In the genomic region with DNA sequence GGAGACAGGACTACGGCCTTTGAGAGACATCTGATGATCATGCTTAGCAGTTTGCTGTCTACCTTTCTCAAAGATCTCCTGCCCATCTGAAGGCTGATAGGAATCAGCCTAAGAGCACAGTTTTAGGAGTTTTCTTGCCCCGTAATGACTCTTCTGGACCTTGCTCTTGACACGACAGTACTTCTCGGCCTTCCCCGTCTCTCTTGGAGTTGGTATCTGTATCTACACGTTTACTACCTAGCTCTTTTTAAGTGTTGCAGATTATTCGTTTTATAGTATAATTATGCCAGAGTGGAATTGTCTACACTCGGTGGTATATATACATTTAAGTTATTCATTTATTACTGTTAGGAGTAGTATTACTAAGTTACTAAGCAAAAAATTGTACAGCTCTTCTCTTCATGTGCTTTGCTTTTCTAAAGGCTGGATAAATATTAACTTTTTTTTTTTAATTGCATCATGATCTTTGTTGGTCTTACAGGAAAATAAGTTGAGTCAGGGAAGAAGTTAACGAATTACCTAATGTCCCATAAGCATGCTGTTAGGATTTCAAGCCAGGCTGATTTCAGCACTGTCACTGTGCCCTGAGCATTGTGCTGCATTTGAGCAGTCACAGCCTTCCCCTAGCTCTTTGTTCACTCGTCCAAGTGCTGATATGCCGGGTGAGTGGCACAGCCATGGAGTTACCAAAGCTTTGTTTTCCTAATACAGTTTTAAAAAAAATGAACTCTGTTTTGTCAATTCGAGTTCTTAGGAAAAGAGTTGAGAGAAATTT, we compare ENCODE assay signal across 13 mouse cellular contexts.
DNase-seq lines count a peak whose midpoint lies in the region; ATAC-seq and TF ChIP-seq lines count a peak whose summit lies in the region.
"Had no signal": no experiment of that assay in that cellular context is flagged by ENCODE, and none has a peak within 500 bp of the region (broad histone marks: within the 10 kb centered on the region; RNA-seq: fewer than 3 reads in every experiment).

No protein-coding gene starts in this region.

- no peaks in the 10 kb centered on the region for H3K9me3 ChIP-seq in kidney, embryonic 15.5 days (replicated peaks)
- H3K9me3 ChIP-seq: hindbrain, embryonic 13.5 days; liver, embryonic 15.5 days had no signal

- intact Hi-C loops in heart, postnatal 14 days (cut with DNase I): no loop called here
- intact Hi-C loops in gastrocnemius, postnatal 36 days (cut with DNase I): no loop called here

- in situ Hi-C loops in Patski (cut with MboI; ENCODE audit: low pct_unique_long_range_greater_than_20kb): no loop called here

- H3K4me3 ChIP-seq in kidney, embryonic 15.5 days (replicated peaks): no peak overlapping the region
- H3K4me3 ChIP-seq: hindbrain, embryonic 13.5 days; liver, embryonic 15.5 days had no signal

- POLR2A ChIA-PET in Patski (lab: Charles Lee): interaction anchor here (1.5 kb wide), 1 partner anchor 33 kb away, joined by 3 read pairs; no protein-coding TSS in a partner anchor

- TF ChIP-seq CTCF in Patski (IDR thresholded peaks at IDR 0.05): no peak

- WGBS in kidney, embryonic 15.5 days: 75% methylated on average over 12 of the region's 12 CpGs

- ATAC-seq in kidney, embryonic 15.5 days (replicated peaks; ENCODE audit: low FRiP score): no peak; the same call in 1 of the 2 replicates
- ATAC-seq in Patski: peak; percentile 73
- ATAC-seq: forebrain, embryonic 14.5 days had no signal

- no peak overlapping the region for H3K9ac ChIP-seq in kidney, embryonic 15.5 days
- H3K9ac ChIP-seq: hindbrain, embryonic 13.5 days; liver, embryonic 15.5 days had no signal

- no peaks in the 10 kb centered on the region for H3K27me3 ChIP-seq in kidney, embryonic 15.5 days
- H3K27me3 ChIP-seq in Patski: no peaks in the 10 kb centered on the region
- H3K27me3 ChIP-seq: hindbrain, embryonic 13.5 days; liver, embryonic 15.5 days had no signal

- H3K4me2 ChIP-seq in kidney, embryonic 15.5 days: no peak overlapping the region
- H3K4me2 ChIP-seq: hindbrain, embryonic 13.5 days; liver, embryonic 15.5 days had no signal

- CTCF ChIA-PET in Patski (lab: Charles Lee): no interaction called here

- H3K4me1 ChIP-seq in kidney, embryonic 15.5 days: peaks cover 43% of the 10 kb centered on the region

- no peaks in the 10 kb centered on the region for H3K36me3 ChIP-seq in kidney, embryonic 15.5 days
- H3K36me3 ChIP-seq: hindbrain, embryonic 13.5 days; liver, embryonic 15.5 days had no signal

- peak overlapping the region; percentile 15; the same call in 1 of the 2 replicates for H3K27ac ChIP-seq in kidney, embryonic 15.5 days
- H3K27ac ChIP-seq: hindbrain, embryonic 13.5 days; liver, embryonic 15.5 days had no signal

- DNase-seq in heart, adult 11 months: peak; percentile 87
- no peak for DNase-seq in heart, adult 8-10 months (ENCODE audit: low spot score)
- no peak for DNase-seq in kidney, postnatal 4 days
- no peak for DNase-seq in Patski (ENCODE audit: low read depth, low spot score)
- DNase-seq in heart, postnatal 14 days: peak; percentile 30 to 57
- DNase-seq in gastrocnemius, postnatal 36 days: no peak
- DNase-seq in left cerebral cortex, adult 9 months (ENCODE audit: low spot score in 2 of 2): no peak
- DNase-seq: cerebellum, adult 11-12 months; cerebellum, postnatal 36 days had no signal

Comparison
In these comparisons a context has a peak if more than half of its experiments do, and no peak if none do; other contexts are left out.
1. DNase-seq: peak in heart, adult 11 months (single experiment) and heart, postnatal 14 days (2 of 2); none in heart, adult 8-10 months (single experiment), kidney, postnatal 4 days (0 of 2), Patski (single experiment), gastrocnemius, postnatal 36 days (0 of 2) and left cerebral cortex, adult 9 months (0 of 2).